Mouse (Mus musculus) liver, postnatal 0 days (tissue): ENCODE measurements around the gene Adcy9.

Experiments
- CTCF ChIP-seq: sonication (generic); IDR thresholded peaks from 2 replicates; pipeline ENCODE4 v1.5.1; 2016; ENCODE audit warnings: antibody characterized with exemption, low read depth
- EP300 ChIP-seq: IDR thresholded peaks from 2 replicates; pipeline ENCODE4 v1.6.1; 2016; ENCODE audit warnings: antibody characterized with exemption, low read depth, mild to moderate bottlenecking

DNA sequence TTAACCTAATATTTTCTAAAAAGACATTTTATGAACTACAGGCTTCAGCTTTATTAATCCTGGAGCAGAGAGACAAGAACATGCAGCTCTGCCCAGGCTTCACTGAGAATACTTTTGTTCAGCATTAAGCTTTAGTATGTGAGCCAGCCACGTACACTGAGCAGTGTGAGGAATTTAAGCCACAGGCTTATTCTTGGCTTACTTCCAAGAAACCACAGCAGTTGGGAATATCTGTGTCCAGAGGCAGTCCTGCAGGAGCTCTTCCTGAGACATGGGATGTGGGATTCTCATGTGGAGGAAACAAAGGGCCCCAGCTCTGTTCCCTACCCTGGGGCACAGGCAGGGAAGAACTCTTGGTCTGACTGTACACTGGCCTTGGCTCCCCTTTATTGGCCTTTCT is 149.4 kb downstream of the Adcy9 start:
- TF ChIP-seq CTCF (no peak), EP300 (no peak)
